Mouse (Mus musculus): ENCODE results near the gene Gm17304.
A peak's percentile ranks its signal among the peaks of the same experiment; 100 is the strongest.

The Gm17304 gene

DNA sequence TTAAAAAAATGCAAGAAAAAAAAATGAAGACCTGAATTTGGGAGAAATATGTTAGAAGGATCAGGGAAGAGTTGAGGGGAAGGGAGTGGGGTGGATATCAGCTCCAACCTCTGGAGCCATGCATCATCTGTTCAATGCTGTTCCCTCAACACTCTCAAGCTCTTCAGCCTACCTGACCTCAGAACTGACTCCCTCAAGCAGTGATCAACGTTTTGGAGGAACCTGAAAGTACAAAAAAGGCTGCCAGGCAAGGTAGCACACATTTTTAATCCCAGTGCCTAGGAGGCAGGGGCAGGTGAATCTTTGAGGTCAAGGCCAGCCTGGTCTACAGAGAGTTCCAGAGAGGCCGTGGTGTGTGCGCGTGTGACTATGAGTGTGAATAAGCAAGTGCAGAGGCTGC, at the start of gene Gm17304:
Gene Gm17304, plus strand, starts transcription at position 301 of the 400 bp plus-strand sequence.
- peak in 1 of 2 experiments; percentile 3 for DNase-seq

- DNase-seq = peak; percentile 79 to 85
Observed at GRCm38 (mm10) chr5:106560631-106561498, 48.0 kb upstream of the Gm17304 start.

GRCm38 (mm10) chr5:106561499-106561822, 47.4 kb upstream of the Gm17304 start:
- DNase-seq = no peak

GRCm38 (mm10) chr5:106566025-106566424, 42.9 kb upstream of the Gm17304 start:
- no peak for DNase-seq

DNA sequence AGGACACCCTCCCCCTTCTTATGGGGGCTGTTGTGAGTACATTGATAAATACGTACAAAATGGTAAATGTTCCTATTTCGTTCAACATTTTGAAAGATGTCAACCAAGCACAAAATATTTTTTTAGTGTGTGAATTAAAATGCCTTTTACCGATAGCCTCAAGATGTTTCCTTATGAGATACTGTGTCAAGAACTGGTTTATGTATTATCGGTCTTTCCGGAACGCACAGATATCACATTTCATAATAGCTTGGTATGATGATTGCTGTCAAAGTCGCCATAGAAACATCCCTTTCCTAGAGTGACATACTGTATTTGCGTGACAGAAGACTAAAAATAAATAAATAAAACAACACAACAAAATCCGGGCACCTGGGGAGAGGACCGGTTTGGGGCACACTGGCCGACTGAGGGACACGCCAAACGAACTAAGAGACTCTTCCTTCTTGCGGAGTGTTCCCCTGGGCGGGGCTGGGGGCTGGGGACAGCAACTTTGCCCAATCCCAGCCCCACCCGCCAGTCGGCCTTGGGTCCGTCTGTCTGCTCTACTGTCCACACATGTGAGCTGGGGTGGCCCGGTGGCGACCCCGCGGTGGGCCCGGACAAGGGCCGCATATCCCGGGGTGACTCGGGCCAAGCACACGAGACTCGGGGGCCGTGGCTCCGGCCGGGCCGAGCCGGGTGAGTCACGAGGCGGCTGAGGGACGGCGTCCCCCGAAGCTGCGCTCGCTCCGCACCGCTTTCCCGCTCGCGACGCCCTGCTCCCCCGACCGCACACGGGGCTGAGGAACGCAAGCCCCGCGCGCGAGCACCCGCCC, 34.9 kb upstream of the Gm17304 start:
- DNase-seq = peak in 1 of 2 experiments; percentile 66

- peak; percentile 96 to 97 for DNase-seq
Observed at GRCm38 (mm10) chr5:106574560-106574946, 34.3 kb upstream of the Gm17304 start.

- DNase-seq = no peak
Observed at GRCm38 (mm10) chr5:106575098-106575497, 33.8 kb upstream of the Gm17304 start.

DNA sequence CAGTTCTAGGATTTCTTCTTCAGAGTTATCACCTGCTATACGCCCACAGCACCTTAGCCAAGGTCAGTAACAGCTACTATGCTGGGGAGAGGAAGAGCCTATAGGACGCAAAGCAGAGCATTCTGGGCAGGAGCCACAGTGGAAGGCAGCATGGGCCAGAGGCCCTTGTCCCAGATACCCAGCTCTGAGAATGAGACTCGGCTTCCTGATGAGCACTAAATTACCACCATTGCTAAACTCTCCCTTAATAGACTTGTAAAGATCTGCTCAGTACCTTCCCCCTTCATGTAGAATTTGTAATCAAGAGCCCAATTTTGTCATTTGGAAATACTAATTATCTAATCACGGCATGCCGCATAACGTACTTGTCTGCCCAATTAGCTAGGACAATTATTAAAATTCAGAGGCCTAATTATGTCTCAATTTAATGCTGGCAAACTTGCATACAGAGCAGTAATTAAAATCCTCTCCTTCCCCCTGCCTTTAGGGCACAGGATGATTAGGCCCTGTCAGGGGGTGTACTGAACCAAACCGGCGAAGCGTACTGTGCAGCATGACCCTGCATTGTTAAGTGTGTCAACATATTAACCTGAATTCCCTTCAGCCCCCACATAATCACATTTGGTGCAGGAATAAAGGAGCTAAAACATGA, 31.5 kb upstream of the Gm17304 start:
- no peak for DNase-seq

GRCm38 (mm10) chr5:106580943-106581342, 28.0 kb upstream of the Gm17304 start:
- DNase-seq = no peak

DNA sequence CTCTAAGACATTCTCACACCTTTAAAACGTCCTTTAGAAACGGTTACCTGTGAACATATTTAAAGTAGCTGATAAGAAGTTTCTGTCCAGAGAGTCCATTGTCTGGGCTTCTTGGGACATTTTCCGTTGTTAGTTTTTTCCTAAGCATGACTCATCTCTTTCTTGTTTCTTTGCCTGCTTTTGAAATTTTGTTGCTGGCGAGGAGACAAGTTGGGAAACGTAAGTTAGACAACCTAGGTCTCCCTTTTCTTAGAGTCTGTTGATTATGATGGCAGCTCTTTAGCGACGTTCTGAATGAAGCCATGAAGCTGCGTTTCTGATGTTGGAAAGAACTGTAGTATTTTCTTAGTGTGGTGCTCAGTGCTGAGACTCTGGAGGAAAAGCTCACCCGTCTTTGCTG, 19.9 kb upstream of the Gm17304 start:
- DNase-seq = no peak

DNA sequence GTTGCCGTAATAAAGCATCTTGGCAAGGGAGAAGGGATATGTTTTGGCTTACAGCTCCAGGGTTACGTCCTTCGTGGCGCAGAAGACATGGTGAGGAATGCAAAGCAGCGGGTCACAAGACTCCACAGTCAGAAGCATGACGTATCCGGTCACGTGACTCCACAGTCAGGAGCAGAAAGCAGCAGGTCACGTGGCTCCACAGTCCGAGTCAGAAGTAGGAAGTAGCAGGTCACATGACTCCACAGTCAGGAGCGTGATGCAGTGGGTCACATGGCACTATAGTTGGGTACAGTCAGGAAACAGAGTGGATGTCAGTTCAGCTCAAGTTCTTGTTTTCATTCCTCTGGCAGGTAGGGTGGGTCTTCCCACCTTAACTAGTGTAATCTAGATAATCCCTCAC, 19.2 kb upstream of the Gm17304 start:
- no peak for DNase-seq

- DNase-seq = no peak
Observed at GRCm38 (mm10) chr5:106590686-106591085, 18.2 kb upstream of the Gm17304 start.

DNA sequence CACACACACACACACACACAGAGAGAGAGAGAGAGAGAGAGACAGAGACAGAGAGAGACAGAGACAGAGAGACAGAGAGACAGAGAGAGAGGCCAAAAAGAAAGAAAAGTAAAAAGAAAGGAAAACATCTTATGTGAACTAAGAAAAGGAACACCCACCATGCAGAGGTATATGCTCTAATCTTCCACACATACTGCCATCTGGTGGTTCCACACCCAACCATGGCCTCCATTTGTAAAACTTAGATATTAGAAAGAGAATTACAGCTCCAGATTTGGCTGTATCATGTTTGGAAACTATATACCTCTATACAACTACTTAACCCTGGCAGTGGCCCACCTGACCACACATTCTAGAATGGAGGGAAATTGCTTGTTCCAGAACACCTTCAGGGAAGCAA, 14.5 kb upstream of the Gm17304 start:
- DNase-seq = peak in 1 of 2 experiments; percentile 28

DNA sequence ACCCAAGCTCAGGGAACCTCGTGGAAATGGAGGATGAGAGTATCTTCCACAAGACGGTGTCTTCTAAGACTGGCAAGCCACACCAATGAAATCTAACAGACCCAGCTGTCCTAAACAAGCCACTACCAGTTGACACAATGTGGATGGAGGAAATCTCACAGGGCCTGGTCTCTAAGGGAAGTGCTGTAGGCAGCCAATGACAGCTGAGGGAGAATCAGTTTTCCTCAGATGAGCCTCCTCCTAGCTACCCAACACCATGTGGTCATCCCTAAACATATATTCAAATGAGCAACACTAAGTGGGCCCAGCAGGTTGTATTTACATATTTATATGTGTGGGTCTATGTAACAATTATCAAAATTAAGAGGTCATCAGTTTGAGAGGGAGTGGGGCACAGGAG, 11.4 kb upstream of the Gm17304 start:
- peak in 1 of 2 experiments; percentile 2 for DNase-seq

DNA sequence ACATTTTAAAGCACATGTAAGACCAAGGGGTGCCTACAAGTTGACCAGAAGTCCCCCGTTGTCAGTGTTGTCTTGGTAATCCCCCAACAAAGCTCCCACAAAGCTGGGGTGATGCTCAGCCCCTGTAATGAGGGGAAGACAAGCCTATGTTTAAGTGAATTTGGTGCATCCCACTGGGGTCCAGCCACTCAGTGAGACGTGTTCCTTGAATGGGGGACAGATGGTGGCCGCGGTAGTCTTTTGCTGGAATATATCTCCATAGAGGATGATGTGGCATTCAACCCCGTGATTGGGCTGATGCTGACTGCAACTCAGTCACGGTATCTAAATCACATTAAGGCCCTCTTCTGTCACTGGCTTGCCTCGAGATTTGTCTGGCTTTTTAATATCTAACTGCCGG, 9.4 kb upstream of the Gm17304 start:
- DNase-seq = no peak

DNA sequence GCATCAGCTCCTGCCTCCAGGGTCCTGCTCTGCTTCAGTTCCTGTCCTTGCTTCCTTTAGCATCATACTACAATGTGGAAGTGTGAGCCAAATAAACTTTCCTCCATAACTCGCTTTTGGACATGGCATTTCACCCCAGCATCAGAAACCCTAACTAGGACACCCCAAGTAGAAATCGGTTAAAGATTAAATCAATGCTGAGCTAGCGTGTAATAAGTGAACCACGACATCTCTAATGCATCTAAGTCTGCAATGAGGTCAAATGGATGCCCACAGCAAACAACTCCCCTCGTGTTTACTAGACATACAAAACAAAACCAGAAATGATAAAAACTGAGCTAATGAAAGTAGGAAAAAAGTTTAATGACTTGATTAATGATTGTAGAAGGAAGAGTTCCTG, 4.5 kb upstream of the Gm17304 start:
- no peak for DNase-seq

GRCm38 (mm10) chr5:106605096-106605495, 3.8 kb upstream of the Gm17304 start:
- peak; percentile 25 to 61 for DNase-seq

- DNase-seq = peak in 1 of 2 experiments; percentile 4
Observed at GRCm38 (mm10) chr5:106607081-106607480, 1.8 kb upstream of the Gm17304 start.

- no peak for DNase-seq
Observed at GRCm38 (mm10) chr5:106612151-106612550, 3.3 kb downstream of the Gm17304 start.

DNA sequence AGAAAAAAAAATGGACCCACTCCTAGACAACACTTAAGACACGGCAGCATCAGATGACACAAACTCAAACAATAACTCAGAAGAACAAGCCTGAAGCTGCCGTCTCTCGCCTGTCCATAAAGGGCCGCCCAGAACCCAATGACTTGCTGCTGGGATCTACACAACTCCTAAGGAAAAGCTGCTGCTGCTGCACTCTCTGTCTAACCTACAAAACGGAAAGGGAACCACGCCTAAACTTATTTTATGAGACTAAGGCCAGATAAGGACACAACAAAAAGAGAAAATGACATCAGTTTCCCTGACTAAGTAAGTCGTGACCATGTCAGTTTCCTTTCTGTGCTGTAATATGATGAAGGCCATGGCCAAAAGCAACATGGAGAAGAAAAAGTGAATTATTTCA, 5.7 kb downstream of the Gm17304 start:
- no peak for DNase-seq

- no peak for DNase-seq
Observed at GRCm38 (mm10) chr5:106615006-106615405, 6.1 kb downstream of the Gm17304 start.

- DNase-seq = no peak
Observed at GRCm38 (mm10) chr5:106620446-106620845, 11.5 kb downstream of the Gm17304 start.

DNA sequence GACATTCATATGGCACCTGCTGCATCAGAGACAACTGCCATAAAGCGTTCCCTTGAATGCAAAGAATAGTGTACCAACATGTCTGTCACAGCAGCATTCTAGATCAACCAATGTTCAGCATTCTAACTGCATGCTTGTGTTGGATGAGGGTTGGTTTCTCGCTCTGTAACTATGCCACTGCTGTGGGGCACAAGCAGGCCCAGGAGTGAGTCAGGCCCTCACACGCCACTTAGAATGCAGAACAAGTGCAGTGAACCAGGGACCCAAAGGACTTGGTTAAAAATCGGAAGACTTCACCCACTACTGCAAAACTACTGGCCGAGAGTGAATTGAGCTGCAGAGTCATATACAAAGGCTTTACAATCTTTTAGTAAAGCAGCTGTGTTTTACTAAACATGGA, 13.3 kb downstream of the Gm17304 start:
- DNase-seq = no peak
